ENCODE assay signal across 8 mouse cellular contexts in the genomic region with DNA sequence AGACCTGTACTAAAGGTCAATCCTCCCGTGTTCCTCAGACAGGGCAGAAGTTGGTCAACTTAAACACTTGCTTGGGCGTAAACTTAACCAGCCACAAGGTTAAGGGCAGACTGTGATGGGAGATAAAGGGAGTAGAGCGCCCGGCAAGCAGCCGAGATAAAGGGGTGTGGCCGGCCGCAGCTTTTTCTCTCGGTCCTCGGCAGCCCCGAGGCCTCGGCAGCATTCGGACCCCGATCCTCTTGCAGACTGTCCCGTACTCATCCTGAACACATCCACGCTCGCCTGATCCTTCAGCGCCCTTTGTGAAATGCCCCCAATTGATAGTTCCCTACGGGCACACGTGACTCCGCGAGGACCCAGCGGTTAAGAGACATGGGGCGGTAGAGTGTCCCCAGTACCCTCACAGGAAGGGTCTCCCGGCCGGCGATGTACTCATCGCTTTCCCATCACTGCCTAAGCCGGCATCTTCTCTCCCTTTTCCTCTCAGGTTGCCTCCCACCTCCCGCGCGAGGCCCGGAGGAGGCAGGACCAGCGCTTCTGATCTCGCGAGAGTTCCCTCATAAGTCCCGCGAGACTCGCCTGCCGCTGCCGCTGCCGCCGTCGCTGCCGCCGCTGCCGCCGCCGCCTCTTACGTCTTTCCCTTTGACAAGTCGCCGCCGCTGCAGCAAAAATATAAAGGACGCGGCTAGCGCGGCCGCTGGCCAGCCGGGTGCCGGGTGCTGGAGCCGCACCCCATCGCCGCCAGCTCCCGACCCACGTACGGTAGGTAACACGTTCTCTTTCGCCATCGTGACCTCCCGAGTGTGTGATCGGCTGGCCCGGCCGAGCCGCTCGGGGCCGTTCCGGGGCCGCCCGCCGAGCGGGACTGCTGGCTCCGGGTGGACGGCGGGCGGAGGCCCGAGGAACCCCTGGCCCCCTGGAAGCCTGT. TPM values are rescaled to one million over a fixed set of nuclear protein-coding genes. Genes with fewer than 3 reads are reported as not detected.
A peak's percentile ranks its signal among the peaks of the same experiment; 100 is the strongest.
DNase-seq lines count a peak whose midpoint lies in the region; ATAC-seq and TF ChIP-seq lines count a peak whose summit lies in the region.

A gene (plus strand): TSS at position 591 of the 928 bp plus-strand sequence.

- peak within 1 kb of the TSS; percentile 98 for H3K9ac ChIP-seq in embryonic facial prominence, embryonic 13.5 days
- peak within 1 kb of the TSS; percentile 98 for H3K9ac ChIP-seq in heart, adult 2 months (ENCODE audit: low read depth, low read length)
- peak within 1 kb of the TSS; percentile 96 for H3K9ac ChIP-seq in limb, embryonic 13.5 days
- H3K9ac ChIP-seq in midbrain, embryonic 16.5 days (ENCODE audit: low read depth, low read length), result peak within 1 kb of the TSS; percentile 99

- peak within 1 kb of the TSS; percentile 92 for H3K4me2 ChIP-seq in embryonic facial prominence, embryonic 13.5 days
- peak within 1 kb of the TSS; percentile 93 for H3K4me2 ChIP-seq in limb, embryonic 13.5 days (replicated peaks)
- peak within 1 kb of the TSS; percentile 70 for H3K4me2 ChIP-seq in midbrain, embryonic 16.5 days (ENCODE audit: low read length)

- H3K4me1 ChIP-seq in embryonic facial prominence, embryonic 13.5 days, result peaks cover 13% of the 10 kb centered on the region
- H3K4me1 ChIP-seq in heart, adult 2 months (ENCODE audit: control insufficient read depth, insufficient read depth, low read length), result peaks cover 4% of the 10 kb centered on the region
- H3K4me1 ChIP-seq in limb, embryonic 13.5 days, result peaks cover 21% of the 10 kb centered on the region
- peaks cover 17% of the 10 kb centered on the region for H3K4me1 ChIP-seq in midbrain, embryonic 16.5 days (ENCODE audit: control insufficient read depth, insufficient read depth, low read length)

- H3K36me3 ChIP-seq in embryonic facial prominence, embryonic 13.5 days, result no peaks in the 10 kb centered on the region
- H3K36me3 ChIP-seq in heart, adult 2 months (ENCODE audit: control insufficient read depth, insufficient read depth, low read length), result peaks cover 12% of the 10 kb centered on the region
- no peaks in the 10 kb centered on the region for H3K36me3 ChIP-seq in limb, embryonic 13.5 days
- no peaks in the 10 kb centered on the region for H3K36me3 ChIP-seq in midbrain, embryonic 16.5 days (ENCODE audit: control insufficient read depth, insufficient read depth, low read length)

- TF ChIP-seq EP300 in heart, adult 2 months (IDR thresholded peaks at IDR 0.05; ENCODE audit: insufficient read depth, low read depth, low read length), result no peak

- DNase-seq in 3134 (ENCODE audit: extremely low read depth, insufficient read length, low spot score), result peak; percentile 95
- DNase-seq in adrenal gland, postnatal 36 days, result peak; percentile 96 to 97
- DNase-seq in heart, adult 2 months, result peak; percentile 95 to 97
- peak; percentile 95 to 96 for DNase-seq in kidney, adult 8-10 months
- peak; percentile 95 to 96 for DNase-seq in spleen, postnatal 10 days (ENCODE audit: low spot score in 2 of 2)

- no peaks in the 10 kb centered on the region for H3K27me3 ChIP-seq in embryonic facial prominence, embryonic 13.5 days
- H3K27me3 ChIP-seq in heart, adult 2 months (ENCODE audit: control insufficient read depth, insufficient read depth, low read length), result no peaks in the 10 kb centered on the region
- H3K27me3 ChIP-seq in limb, embryonic 13.5 days, result no peaks in the 10 kb centered on the region
- no peaks in the 10 kb centered on the region for H3K27me3 ChIP-seq in midbrain, embryonic 16.5 days (ENCODE audit: control insufficient read depth, insufficient read depth, low read depth, low read length)

- H3K9me3 ChIP-seq in embryonic facial prominence, embryonic 13.5 days, result no peaks in the 10 kb centered on the region
- no peaks in the 10 kb centered on the region for H3K9me3 ChIP-seq in limb, embryonic 13.5 days
- H3K9me3 ChIP-seq in midbrain, embryonic 16.5 days (replicated peaks; ENCODE audit: control insufficient read depth, low read length, poor library complexity, severe bottlenecking), result no peaks in the 10 kb centered on the region

- H3K79me2 ChIP-seq in heart, adult 2 months (replicated peaks; ENCODE audit: control insufficient read depth, insufficient read depth, low read length), result peaks cover 3% of the 10 kb centered on the region

- H3K4me3 ChIP-seq in embryonic facial prominence, embryonic 13.5 days, result peak within 1 kb of the TSS; percentile 99
- peak within 1 kb of the TSS; percentile 98 for H3K4me3 ChIP-seq in heart, adult 2 months
- H3K4me3 ChIP-seq in limb, embryonic 13.5 days, result peak within 1 kb of the TSS; percentile 76
- H3K4me3 ChIP-seq in midbrain, embryonic 16.5 days (ENCODE audit: low read depth, low read length), result peak within 1 kb of the TSS; percentile 97

- peak within 1 kb of the TSS; percentile 92 for H3K27ac ChIP-seq in embryonic facial prominence, embryonic 13.5 days
- H3K27ac ChIP-seq in heart, adult 2 months, result peak within 1 kb of the TSS; percentile 95
- peak within 1 kb of the TSS; percentile 82 for H3K27ac ChIP-seq in limb, embryonic 13.5 days
- peak within 1 kb of the TSS; percentile 97 for H3K27ac ChIP-seq in midbrain, embryonic 16.5 days (ENCODE audit: low read length)

- intact Hi-C loops in heart, adult 2 months (cut with DNase I), result loop anchor here (5.0 kb wide), 1 partner anchor 68 kb away; no protein-coding TSS in a partner anchor

- no peak for TF ChIP-seq CTCF in heart, adult 2 months (IDR thresholded peaks at IDR 0.05)

- under 1% methylated on average over 85 of the region's 85 CpGs for WGBS in embryonic facial prominence, embryonic 13.5 days
- WGBS in heart, adult 2 months, result under 1% methylated on average over 83 of the region's 85 CpGs
- under 1% methylated on average over 85 of the region's 85 CpGs for WGBS in limb, embryonic 13.5 days
- WGBS in midbrain, embryonic 16.5 days, result under 1% methylated on average over 85 of the region's 85 CpGs

- TF ChIP-seq POLR2A in heart, adult 2 months (IDR thresholded peaks at IDR 0.05; ENCODE audit: insufficient read depth, low read depth, low read length), result peak; percentile 45

- peak; percentile 78 for ATAC-seq in embryonic facial prominence, embryonic 13.5 days (ENCODE audit: insufficient number of reproducible peaks, insufficient read depth, low FRiP score, low TSS enrichment, low read depth)
- peak; percentile 88 for ATAC-seq in limb, embryonic 13.5 days (ENCODE audit: low FRiP score, low read depth)
- peak; percentile 91 for ATAC-seq in midbrain, embryonic 16.5 days

RNA-seq across cellular contexts. Expression of the gene that starts here (rescaled TPM):
- total RNA-seq in adrenal gland, postnatal 36 days (2021), result 10 to 100 TPM; 38.9 to 47.6 TPM
- 24.0 and 26.0 TPM in 2 replicates for polyA plus RNA-seq in embryonic facial prominence, embryonic 13.5 days (2015; fragmentation: Nextera tagmentation; extraction: Ambion mirVana)
- 10 to 100 TPM; 31.4 to 35.4 TPM for total RNA-seq in heart, adult 2 months (2021)
- polyA plus RNA-seq in heart, adult 2 months (2012; rRNA removed), result 11.0 and 18.7 TPM in 2 replicates
- polyA plus RNA-seq in limb, embryonic 13.5 days (2015; fragmentation: Nextera tagmentation; extraction: Ambion mirVana), result 23.7 and 25.8 TPM in 2 replicates
- 46.8 and 53.2 TPM in 2 replicates for polyA plus RNA-seq in midbrain, embryonic 16.5 days (2015; fragmentation: Nextera tagmentation; extraction: Ambion mirVana)

Comparison
In these comparisons a context has a peak if more than half of its experiments do, and no peak if none do; other contexts are left out.
1. Peak in every context shown above with its lines: DNase-seq, ATAC-seq, H3K4me3 ChIP-seq and H3K27ac ChIP-seq.